Mouse (Mus musculus) kidney, embryonic 16.5 days (tissue): ENCODE measurements at regions not wholly inside any gene's neighbourhood (a gene's known extent, or its start where the extent isn't known, plus 50 kb on each side); places are given as distances from the start of the nearest gene placed in this dataset.
A peak's percentile ranks its signal among the peaks of the same experiment; 100 is the strongest.

Source experiments
- ATAC-seq: fragments of 200-750 bp; cut with Nextera tagmentation; 2 replicates; pipeline ENCODE4 v1.8.0; 2017; ENCODE audit warnings: moderate TSS enrichment; ENCODE audit not compliant: low FRiP score, low TSS enrichment
- H3K27ac ChIP-seq: fragments of 300-500 bp; sonication (generic); 2 replicates; pipeline ENCODE4 v1.5.1; 2014; ENCODE audit warnings: low read length
- H3K27me3 ChIP-seq: fragments of 300-500 bp; sonication (generic); 2 replicates; pipeline ENCODE4 v1.6.1; 2014; ENCODE audit warnings: low read length, control low read depth, mixed read lengths; ENCODE audit not compliant: insufficient read depth
- H3K36me3 ChIP-seq: fragments of 300-500 bp; sonication (generic); 2 replicates; pipeline ENCODE4 v1.6.1; 2014; ENCODE audit warnings: low read length, control low read depth, mixed read lengths; ENCODE audit not compliant: insufficient read depth
- H3K4me1 ChIP-seq: fragments of 300-500 bp; sonication (generic); 2 replicates; pipeline ENCODE4 v1.6.1; 2014; ENCODE audit warnings: low read length, control low read depth, mixed read lengths; ENCODE audit not compliant: insufficient read depth
- H3K4me2 ChIP-seq: fragments of 300-500 bp; sonication (generic); replicated peaks from 2 replicates; pipeline ENCODE4 v1.6.1; 2014; ENCODE audit warnings: low read depth, low read length
- H3K4me3 ChIP-seq: fragments of 300-500 bp; sonication (generic); 2 replicates; pipeline ENCODE4 v1.5.1; 2014; ENCODE audit warnings: mild to moderate bottlenecking, low read length
- H3K9ac ChIP-seq: fragments of 300-500 bp; sonication (generic); replicated peaks from 2 replicates; pipeline ENCODE4 v1.6.1; 2014; ENCODE audit warnings: low read length
- H3K9me3 ChIP-seq: fragments of 300-500 bp; sonication (generic); 2 replicates; pipeline ENCODE4 v1.6.1; 2016; ENCODE audit warnings: low read length, control low read depth
- WGBS: fragments of 180-500 bp; shearing (Covaris S2); extraction: QIAGEN DNeasy Blood & Tissue Kit; methylation state at CpG from one replicate; pipeline ENCODE4 v1.1.7; 2014; 5-methylcytosine and 5-hydroxymethylcytosine counted together

GRCm38 (mm10) chr19:57541693-57542314 lies 69.0 kb upstream of the Atrnl1 start:
- Histone ChIP-seq H3K4me2 (no peak overlapping the region), H3K9ac (no peak overlapping the region), H3K27ac (no peak overlapping the region), H3K36me3 (no peaks in the 10 kb centered on the region), H3K27me3 (no peaks in the 10 kb centered on the region), H3K4me3 (no peak overlapping the region), H3K9me3 (no peaks in the 10 kb centered on the region), H3K4me1 (no peaks in the 10 kb centered on the region)
- WGBS = 91% methylated on average over 8 of the region's 8 CpGs
- no peak for ATAC-seq

GRCm38 (mm10) chr19:57542506-57542905 lies 68.3 kb upstream of the Atrnl1 start:
- WGBS = 91% methylated on average over 5 of the region's 5 CpGs

GRCm38 (mm10) chr19:57543681-57544214 lies 67.1 kb upstream of the Atrnl1 start:
- Histone ChIP-seq H3K27me3 (no peaks in the 10 kb centered on the region), H3K36me3 (no peaks in the 10 kb centered on the region), H3K4me2 (peak overlapping the region; percentile 44), H3K9ac (peak overlapping the region; percentile 55), H3K4me1 (peaks cover 5% of the 10 kb centered on the region; the same call in 1 of the 2 replicates), H3K4me3 (peak overlapping the region; percentile 26), H3K9me3 (no peaks in the 10 kb centered on the region), H3K27ac (0 out of 2 replicates have a peak overlapping the region, but pooled peaks have one; percentile 19)
- peak; percentile 46; the same call in 1 of the 2 replicates for ATAC-seq
- WGBS = 21% methylated on average over 13 of the region's 13 CpGs

More at GRCm38 (mm10) chr19:57542506-57542905, 68.3 kb upstream of the Atrnl1 start:
- Histone ChIP-seq H3K9me3 (no peaks in the 10 kb centered on the region), H3K4me3 (no peak overlapping the region), H3K4me2 (no peak overlapping the region), H3K27ac (no peak overlapping the region), H3K9ac (no peak overlapping the region), H3K27me3 (no peaks in the 10 kb centered on the region), H3K4me1 (no peaks in the 10 kb centered on the region), H3K36me3 (no peaks in the 10 kb centered on the region)
- ATAC-seq = no peak

- WGBS = 71% methylated on average over 17 of the region's 17 CpGs
- Histone ChIP-seq H3K9me3 (no peaks in the 10 kb centered on the region), H3K27me3 (no peaks in the 10 kb centered on the region), H3K4me2 (peak overlapping the region; percentile 44; the same call in 1 of the 2 replicates), H3K36me3 (no peaks in the 10 kb centered on the region), H3K4me3 (no peak overlapping the region), H3K4me1 (peaks cover 7% of the 10 kb centered on the region; the same call in 1 of the 2 replicates), H3K9ac (no peak overlapping the region), H3K27ac (no peak overlapping the region)
- ATAC-seq = no peak
These were observed 66.5 kb upstream of the Atrnl1 start for GRCm38 (mm10) chr19:57544229-57544879.

- Histone ChIP-seq H3K27ac (no peak overlapping the region), H3K9me3 (no peaks in the 10 kb centered on the region), H3K9ac (no peak overlapping the region), H3K4me2 (no peak overlapping the region), H3K27me3 (no peaks in the 10 kb centered on the region), H3K4me3 (no peak overlapping the region), H3K36me3 (no peaks in the 10 kb centered on the region), H3K4me1 (peaks cover 7% of the 10 kb centered on the region; the same call in 1 of the 2 replicates)
- WGBS = 45% methylated on average over 2 of the region's 2 CpGs
- no peak for ATAC-seq
These were observed 65.8 kb upstream of the Atrnl1 start for GRCm38 (mm10) chr19:57545071-57545470.

- Histone ChIP-seq H3K4me2 (no peak overlapping the region), H3K4me1 (peaks cover 7% of the 10 kb centered on the region; the same call in 1 of the 2 replicates), H3K9ac (no peak overlapping the region), H3K4me3 (no peak overlapping the region), H3K36me3 (no peaks in the 10 kb centered on the region), H3K27me3 (no peaks in the 10 kb centered on the region), H3K9me3 (no peaks in the 10 kb centered on the region), H3K27ac (no peak overlapping the region)
- ATAC-seq = no peak
- 75% methylated on average over 2 of the region's 2 CpGs for WGBS
These were observed 64.8 kb upstream of the Atrnl1 start for GRCm38 (mm10) chr19:57546039-57546438.

GRCm38 (mm10) chr19:57546519-57546918 lies 64.3 kb upstream of the Atrnl1 start:
- Histone ChIP-seq H3K36me3 (no peaks in the 10 kb centered on the region), H3K9me3 (no peaks in the 10 kb centered on the region), H3K27me3 (no peaks in the 10 kb centered on the region), H3K9ac (no peak overlapping the region), H3K4me1 (peaks cover 7% of the 10 kb centered on the region; the same call in 1 of the 2 replicates), H3K27ac (no peak overlapping the region), H3K4me2 (no peak overlapping the region), H3K4me3 (no peak overlapping the region)
- WGBS = 89% methylated on average over 10 of the region's 10 CpGs
- ATAC-seq = no peak

- no peaks in the 10 kb centered on the region for H3K36me3 ChIP-seq
- no peaks in the 10 kb centered on the region for H3K9me3 ChIP-seq
- H3K27ac ChIP-seq = no peak overlapping the region
- H3K9ac ChIP-seq = no peak overlapping the region
- WGBS = 92% methylated on average over 11 of the region's 11 CpGs
- peaks cover 7% of the 10 kb centered on the region; the same call in 1 of the 2 replicates for H3K4me1 ChIP-seq
- no peak for ATAC-seq
- no peak overlapping the region for H3K4me2 ChIP-seq
- H3K27me3 ChIP-seq = no peaks in the 10 kb centered on the region
- H3K4me3 ChIP-seq = no peak overlapping the region
These were observed 62.7 kb upstream of the Atrnl1 start for GRCm38 (mm10) chr19:57548093-57548492.

GRCm38 (mm10) chr19:57548661-57549060 lies 62.2 kb upstream of the Atrnl1 start:
- H3K4me2 ChIP-seq = no peak overlapping the region
- H3K27me3 ChIP-seq = no peaks in the 10 kb centered on the region
- 36% methylated on average over 11 of the region's 11 CpGs for WGBS
- no peaks in the 10 kb centered on the region for H3K36me3 ChIP-seq
- H3K4me3 ChIP-seq = no peak overlapping the region
- peaks cover 7% of the 10 kb centered on the region; the same call in 1 of the 2 replicates for H3K4me1 ChIP-seq
- H3K9me3 ChIP-seq = no peaks in the 10 kb centered on the region
- H3K27ac ChIP-seq = no peak overlapping the region
- no peak for ATAC-seq
- H3K9ac ChIP-seq = no peak overlapping the region
